Mouse (Mus musculus): ENCODE data around the gene Mfap1b. TPM values are rescaled to one million over a fixed set of nuclear protein-coding genes. Genes with fewer than 3 reads are reported as not detected.

Mfap1b gene
- total and polyA plus RNA-seq, 3 experiments = 15.6 to 29.7 (median 24.3) TPM

- no peaks in the 10 kb centered on the region for H3K27me3 ChIP-seq (replicated peaks)
- H3K79me2 ChIP-seq (replicated peaks; ENCODE audit: control insufficient read depth, extremely low read depth, insufficient read depth, poor library complexity, severe bottlenecking) = peaks cover 54% of the 10 kb centered on the region
- H3K4me2 ChIP-seq (ENCODE audit: insufficient read depth, low read depth, poor library complexity, severe bottlenecking) = peak overlapping the region; percentile 62
- peaks cover 5 to 34% of the 10 kb centered on the region in 2 experiments for H3K36me3 ChIP-seq (replicated peaks in 1 of 2; ENCODE audit: control insufficient read depth in 1 of 2, insufficient read depth in 1 of 2, low read length in 1 of 2)
- H3K9ac ChIP-seq (ENCODE audit: insufficient read depth, low read depth) = peak overlapping the region; percentile 96
- H3K4me1 ChIP-seq (ENCODE audit: control insufficient read depth in 1 of 2, insufficient read depth in 2 of 2) = peaks cover 8 to 48% of the 10 kb centered on the region in 2 experiments; a peak in 3 of 4 replicates
- in situ Hi-C loops (cut with MboI; ENCODE audit: low pct_ligation_motif_present, low pct_unique_long_range_greater_than_20kb, low sequenced_read_pairs) = no loop called here
- TF ChIP-seq MAX (IDR thresholded peaks at IDR 0.05; ENCODE audit: low read length) (peak; percentile 18; the same call in 1 of the 2 replicates), ZMIZ1 (IDR thresholded peaks at IDR 0.05; ENCODE audit: low read depth, low read length) (no peak), ZC3H11A (IDR thresholded peaks at IDR 0.05; ENCODE audit: low read depth, low read length) (no peak), CHD2 (IDR thresholded peaks at IDR 0.05; ENCODE audit: low read length) (peak; percentile 73), SIN3A (IDR thresholded peaks at IDR 0.05; ENCODE audit: low read length) (peak; percentile 84), ZKSCAN1 (IDR thresholded peaks at IDR 0.05; ENCODE audit: borderline replicate concordance, low read depth, low read length) (no peak), RCOR1 (conservative IDR thresholded peaks at IDR 0.05; ENCODE audit: low read depth, low read length) (no peak), EP300 (IDR thresholded peaks at IDR 0.05; ENCODE audit: low read length) (0 out of 2 replicates have a peak, but pooled peaks have one; percentile 18), HCFC1 (IDR thresholded peaks at IDR 0.05; ENCODE audit: low read depth, low read length) (no peak), ELF1 (IDR thresholded peaks at IDR 0.05; ENCODE audit: low read depth, low read length) (peak; percentile 59), MXI1 (IDR thresholded peaks at IDR 0.05; ENCODE audit: low read depth, low read length) (peak; percentile 58), PAX5 (IDR thresholded peaks at IDR 0.05; ENCODE audit: low read length) (no peak), UBTF (IDR thresholded peaks at IDR 0.05; ENCODE audit: low read depth, low read length) (no peak), MYC (IDR thresholded peaks at IDR 0.05; ENCODE audit: low read depth, low read length) (0 out of 2 replicates have a peak, but pooled peaks have one; percentile 45), ETS1 (conservative IDR thresholded peaks at IDR 0.05; ENCODE audit: low read depth, low read length) (0 out of 2 replicates have a peak, but pooled peaks have one; percentile 17), GABPA (IDR thresholded peaks at IDR 0.05; ENCODE audit: insufficient replicate concordance, low read depth, low read length) (no peak), CHD1 (IDR thresholded peaks at IDR 0.05; ENCODE audit: low read depth, low read length) (peak; percentile 82), ZNF384 (IDR thresholded peaks at IDR 0.05; ENCODE audit: low read depth, low read length) (peak; percentile 64), MEF2A (IDR thresholded peaks at IDR 0.05; ENCODE audit: borderline replicate concordance, low read depth, low read length) (no peak), NRF1 (IDR thresholded peaks at IDR 0.05; ENCODE audit: low read depth, low read length) (no peak)
- peak; percentile 77 for DNase-seq (ENCODE audit: extremely low read depth)
- no peaks in the 10 kb centered on the region for H3K9me3 ChIP-seq (replicated peaks; ENCODE audit: low read length)
- dilution Hi-C loops (cut with MboI; ENCODE audit: extremely low pct_ligation_motif_present, extremely low pct_unique_long_range_greater_than_20kb, low sequenced_read_pairs) = no loop called here
- H3K4me3 ChIP-seq (replicated peaks in 1 of 3; ENCODE audit: low read depth in 2 of 3, low read length in 2 of 3, poor library complexity in 1 of 3) = peak overlapping the region; percentile 72 to 96 (median 94)
- H3K27ac ChIP-seq (ENCODE audit: insufficient read depth, low read depth) = peak overlapping the region; percentile 85
Measured at GRCm38 (mm10) chr2:121414139-121414685, 59.7 kb downstream of the Mfap1b start.
